Mouse (Mus musculus): ENCODE data around the gene Slc22a6. TPM values are rescaled to one million over a fixed set of nuclear protein-coding genes. Genes with fewer than 3 reads are reported as not detected.
A peak's percentile ranks its signal among the peaks of the same experiment; 100 is the strongest.

Gene Slc22a6
- not detected for total RNA-seq (2021)
- long read RNA-seq, experiment 1: 0 reads
- long read RNA-seq, experiment 2: 0 reads

GRCm38 (mm10) chr19:8617904-8618303, at the start of gene Slc22a6:
Slc22a6 (plus strand) TSS chr19:8618039.
- DNase-seq: no peak

GRCm38 (mm10) chr19:8569453-8569863, 48.4 kb upstream of the Slc22a6 start:
- DNase-seq: peak in 1 of 2 experiments; percentile 45

GRCm38 (mm10) chr19:8570341-8571040, 47.3 kb upstream of the Slc22a6 start:
- DNase-seq: no peak

GRCm38 (mm10) chr19:8571746-8572145, 46.1 kb upstream of the Slc22a6 start:
- peak in 1 of 2 experiments; percentile 39 for DNase-seq

- no peak for DNase-seq
Measured at GRCm38 (mm10) chr19:8572485-8572884, 45.4 kb upstream of the Slc22a6 start.

GRCm38 (mm10) chr19:8577432-8577831, 40.4 kb upstream of the Slc22a6 start:
- DNase-seq: no peak

- DNase-seq: peak; percentile 40 to 69
Measured at GRCm38 (mm10) chr19:8578293-8578969, 39.4 kb upstream of the Slc22a6 start.

GRCm38 (mm10) chr19:8578970-8579342, 38.9 kb upstream of the Slc22a6 start:
- DNase-seq: no peak

GRCm38 (mm10) chr19:8585298-8585697, 32.5 kb upstream of the Slc22a6 start:
- no peak for DNase-seq

GRCm38 (mm10) chr19:8585899-8586298, 31.9 kb upstream of the Slc22a6 start:
- no peak for DNase-seq

GRCm38 (mm10) chr19:8586350-8586749, 31.5 kb upstream of the Slc22a6 start:
- no peak for DNase-seq

GRCm38 (mm10) chr19:8587315-8587714, 30.5 kb upstream of the Slc22a6 start:
- no peak for DNase-seq

GRCm38 (mm10) chr19:8590954-8591353, 26.9 kb upstream of the Slc22a6 start, which contains the start of gene Slc22a8:
Slc22a8 (plus strand) TSS chr19:8591254.
- DNase-seq: no peak

GRCm38 (mm10) chr19:8592155-8592554, 25.7 kb upstream of the Slc22a6 start:
- DNase-seq: no peak

GRCm38 (mm10) chr19:8592873-8593408, 24.9 kb upstream of the Slc22a6 start:
- DNase-seq: no peak

- no peak for DNase-seq
Measured at GRCm38 (mm10) chr19:8593833-8594232, 24.0 kb upstream of the Slc22a6 start.

- no peak for DNase-seq
Measured at GRCm38 (mm10) chr19:8594518-8594917, 23.3 kb upstream of the Slc22a6 start.

GRCm38 (mm10) chr19:8597269-8597668, 20.6 kb upstream of the Slc22a6 start:
- DNase-seq: no peak

GRCm38 (mm10) chr19:8599229-8599628, 18.6 kb upstream of the Slc22a6 start:
- no peak for DNase-seq

GRCm38 (mm10) chr19:8601922-8602321, 15.9 kb upstream of the Slc22a6 start:
- DNase-seq: peak in 1 of 2 experiments; percentile 37

GRCm38 (mm10) chr19:8602914-8603313, 14.9 kb upstream of the Slc22a6 start:
- DNase-seq: no peak

- no peak for DNase-seq
Measured at GRCm38 (mm10) chr19:8604536-8605240, 13.2 kb upstream of the Slc22a6 start.

- no peak for DNase-seq
Measured at GRCm38 (mm10) chr19:8605241-8605558, 12.6 kb upstream of the Slc22a6 start.

Measured in heart, adult 18-20 months (tissue).